Mouse (Mus musculus): ENCODE measurements around the gene Epn2.

DNA sequence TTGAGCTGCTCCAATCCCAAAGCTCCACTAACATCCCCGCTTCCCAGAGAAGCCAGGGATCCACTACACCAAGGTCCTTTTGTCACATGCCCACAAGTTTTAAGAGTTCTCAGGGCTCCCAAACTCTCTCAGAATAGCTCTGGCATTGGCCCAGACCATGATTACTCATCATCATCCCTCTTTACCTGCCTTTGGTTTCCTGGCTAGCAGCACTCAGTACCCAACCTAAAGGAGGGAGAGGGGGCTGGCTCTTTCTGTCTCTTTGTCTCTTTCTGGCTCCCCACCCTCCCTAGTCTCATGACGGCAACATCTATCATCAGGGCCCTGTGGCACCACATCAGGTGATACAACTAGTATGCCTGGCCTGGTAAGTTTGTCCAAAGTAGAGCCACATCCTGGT is 46.7 kb downstream of the Epn2 start:
- TF ChIP-seq EP300 (optimal IDR thresholded peaks at IDR 0.05) (no peak), CTCF (IDR thresholded peaks at IDR 0.05; ENCODE audit: low read depth) (no peak)

Data from stomach, postnatal 0 days (tissue).